Mouse (Mus musculus): ENCODE data around the gene Otud5. TPM values are rescaled to one million over a fixed set of nuclear protein-coding genes. Genes with fewer than 3 reads are reported as not detected.

Gene Otud5
- polyA plus RNA-seq (2012; rRNA removed; ENCODE audit: low replicate concordance) = 40.2 and 43.1 TPM in 2 replicates

GRCm38 (mm10) chrX:7841163-7842162, at the start of gene Otud5:
TSS of gene Otud5 (plus strand) at chrX:7841364.

GRCm38 (mm10) chrX:7821865-7822779, 19.0 kb upstream of the Otud5 start, which contains the start of gene Kcnd1:
TSS of gene Kcnd1 (plus strand) at chrX:7822289.

GRCm38 (mm10) chrX:7878007-7878419, 36.8 kb downstream of the Otud5 start, which contains the start of gene Pim2:
TSS of gene Pim2 (plus strand) at chrX:7878262.

GRCm38 (mm10) chrX:7883841-7884567, 42.8 kb downstream of the Otud5 start, which contains the start of gene Slc35a2:
TSS of gene Slc35a2 (plus strand) at chrX:7884028.

GRCm38 (mm10) chrX:7898880-7899874, 58.0 kb downstream of the Otud5 start, which contains the start of the genes Pqbp1 and Timm17b:
TSS of gene Pqbp1 (minus strand) at chrX:7899269.
TSS of gene Timm17b (plus strand) at chrX:7899357.

GRCm38 (mm10) chrX:7907735-7908134, 66.6 kb downstream of the Otud5 start, which contains the start of gene Gm10491:
TSS of gene Gm10491 (minus strand) at chrX:7907835.

GRCm38 (mm10) chrX:7909242-7909641, 68.1 kb downstream of the Otud5 start, which contains the start of gene Gm10490:
TSS of gene Gm10490 (plus strand) at chrX:7909542.

GRCm38 (mm10) chrX:7919601-7920383, 78.6 kb downstream of the Otud5 start, which contains the start of gene Pcsk1n:
TSS of gene Pcsk1n (plus strand) at chrX:7919822.

Other genes starting within 250 kb of the Otud5 start
- 10.7 and 13.1 TPM in 2 replicates for gene Ccdc22, start 235.8 kb upstream of the Otud5 start, polyA plus RNA-seq (2012; rRNA removed; ENCODE audit: low replicate concordance)
- gene Cacna1f, start 234.3 kb upstream of the Otud5 start, polyA plus RNA-seq (2012; rRNA removed; ENCODE audit: low replicate concordance) = 0.02 TPM in 1 of 2 replicates, not detected in the other
- 3.2 and 3.8 TPM in 2 replicates for gene Syp, start 202.9 kb upstream of the Otud5 start, polyA plus RNA-seq (2012; rRNA removed; ENCODE audit: low replicate concordance)
- gene Prickle3, start 184.1 kb upstream of the Otud5 start, polyA plus RNA-seq (2012; rRNA removed; ENCODE audit: low replicate concordance) = 12.6 and 29.4 TPM in 2 replicates
- gene Plp2, start 170.0 kb upstream of the Otud5 start, polyA plus RNA-seq (2012; rRNA removed; ENCODE audit: low replicate concordance) = 79.9 and 101 TPM in 2 replicates
- 1.8 and 1.9 TPM in 2 replicates for gene Magix, start 160.1 kb upstream of the Otud5 start, polyA plus RNA-seq (2012; rRNA removed; ENCODE audit: low replicate concordance)
- 1.0 and 1.8 TPM in 2 replicates for gene Gpkow, start 144.2 kb upstream of the Otud5 start, polyA plus RNA-seq (2012; rRNA removed; ENCODE audit: low replicate concordance)
- 25.3 and 29.7 TPM in 2 replicates for gene Wdr45, start 127.0 kb upstream of the Otud5 start, polyA plus RNA-seq (2012; rRNA removed; ENCODE audit: low replicate concordance)
- gene Gm45208, start 119.1 kb upstream of the Otud5 start, polyA plus RNA-seq (2012; rRNA removed; ENCODE audit: low replicate concordance) = 0.74 and 2.9 TPM in 2 replicates
- 54.9 and 59.3 TPM in 2 replicates for gene Praf2, start 112.9 kb upstream of the Otud5 start, polyA plus RNA-seq (2012; rRNA removed; ENCODE audit: low replicate concordance)
- 25.1 and 46.4 TPM in 2 replicates for gene Ccdc120, start 90.5 kb upstream of the Otud5 start, polyA plus RNA-seq (2012; rRNA removed; ENCODE audit: low replicate concordance)
- 20.6 and 27.4 TPM in 2 replicates for gene Tfe3, start 78.8 kb upstream of the Otud5 start, polyA plus RNA-seq (2012; rRNA removed; ENCODE audit: low replicate concordance)
- 12.0 and 13.5 TPM in 2 replicates for gene Gripap1, start 51.6 kb upstream of the Otud5 start, polyA plus RNA-seq (2012; rRNA removed; ENCODE audit: low replicate concordance)
- 0.60 and 0.85 TPM in 2 replicates for gene Kcnd1, start 19.1 kb upstream of the Otud5 start, polyA plus RNA-seq (2012; rRNA removed; ENCODE audit: low replicate concordance)
- 8.9 and 15.1 TPM in 2 replicates for gene Pim2, start 36.9 kb downstream of the Otud5 start, polyA plus RNA-seq (2012; rRNA removed; ENCODE audit: low replicate concordance)
- 113 and 128 TPM in 2 replicates for gene Slc35a2, start 42.7 kb downstream of the Otud5 start, polyA plus RNA-seq (2012; rRNA removed; ENCODE audit: low replicate concordance)
- gene Pqbp1, start 57.9 kb downstream of the Otud5 start, polyA plus RNA-seq (2012; rRNA removed; ENCODE audit: low replicate concordance) = 33.7 and 40.2 TPM in 2 replicates
- gene Timm17b, start 58.0 kb downstream of the Otud5 start, polyA plus RNA-seq (2012; rRNA removed; ENCODE audit: low replicate concordance) = 50.6 and 53.9 TPM in 2 replicates
- gene Gm10491, start 66.5 kb downstream of the Otud5 start, polyA plus RNA-seq (2012; rRNA removed; ENCODE audit: low replicate concordance) = not detected in 2 replicates
- gene Gm10490, start 68.2 kb downstream of the Otud5 start, polyA plus RNA-seq (2012; rRNA removed; ENCODE audit: low replicate concordance) = not detected in 2 replicates
- gene Pcsk1n, start 78.5 kb downstream of the Otud5 start, polyA plus RNA-seq (2012; rRNA removed; ENCODE audit: low replicate concordance) = 18.8 and 43.0 TPM in 2 replicates
- not detected in 2 replicates for gene Eras, start 87.2 kb downstream of the Otud5 start, polyA plus RNA-seq (2012; rRNA removed; ENCODE audit: low replicate concordance)
- 6.2 and 9.8 TPM in 2 replicates for gene Hdac6, start 106.5 kb downstream of the Otud5 start, polyA plus RNA-seq (2012; rRNA removed; ENCODE audit: low replicate concordance)
- 0.24 and 0.27 TPM in 2 replicates for gene Gata1, start 136.7 kb downstream of the Otud5 start, polyA plus RNA-seq (2012; rRNA removed; ENCODE audit: low replicate concordance)
- gene Glod5, start 177.1 kb downstream of the Otud5 start, polyA plus RNA-seq (2012; rRNA removed; ENCODE audit: low replicate concordance) = 15.0 and 16.6 TPM in 2 replicates
- 4.7 and 7.2 TPM in 2 replicates for gene Suv39h1, start 233.4 kb downstream of the Otud5 start, polyA plus RNA-seq (2012; rRNA removed; ENCODE audit: low replicate concordance)
- gene Was, start 249.1 kb downstream of the Otud5 start, polyA plus RNA-seq (2012; rRNA removed; ENCODE audit: low replicate concordance) = 1.9 and 5.2 TPM in 2 replicates